Mouse (Mus musculus) midbrain, embryonic 12.5 days (tissue): ENCODE results near the gene Mafk. TPM values are rescaled to one million over a fixed set of nuclear protein-coding genes. Genes with fewer than 3 reads are reported as not detected.

Experiments used
- ATAC-seq: fragments of 200-750 bp; cut with Nextera tagmentation; 2 replicates; pipeline ENCODE4 v1.8.0; 2017; ENCODE audit warnings: low read depth, moderate TSS enrichment, moderate library complexity; ENCODE audit not compliant: low FRiP score
- H3K27ac ChIP-seq: fragments of 300-500 bp; sonication (generic); replicated peaks from 2 replicates; pipeline ENCODE4 v1.5.1; 2016; ENCODE audit warnings: mild to moderate bottlenecking
- H3K27me3 ChIP-seq: fragments of 300-500 bp; sonication (generic); 2 replicates; pipeline ENCODE4 v1.6.1; 2016; ENCODE audit warnings: mild to moderate bottlenecking
- H3K36me3 ChIP-seq: fragments of 300-500 bp; sonication (generic); 2 replicates; pipeline ENCODE4 v1.6.1; 2016
- H3K4me1 ChIP-seq: fragments of 300-500 bp; sonication (generic); 2 replicates; pipeline ENCODE4 v1.6.1; 2016
- H3K4me2 ChIP-seq: fragments of 300-500 bp; sonication (generic); replicated peaks from 2 replicates; pipeline ENCODE4 v1.6.1; 2016; ENCODE audit warnings: mild to moderate bottlenecking, moderate library complexity
- H3K4me3 ChIP-seq: fragments of 300-500 bp; sonication (generic); 2 replicates; pipeline ENCODE4 v1.5.1; 2016; ENCODE audit warnings: mild to moderate bottlenecking
- H3K9ac ChIP-seq: fragments of 300-500 bp; sonication (generic); replicated peaks from 2 replicates; pipeline ENCODE4 v1.6.1; 2016; ENCODE audit warnings: mild to moderate bottlenecking, moderate library complexity
- H3K9me3 ChIP-seq: fragments of 300-500 bp; sonication (generic); 2 replicates; pipeline ENCODE4 v1.6.1; 2016; ENCODE audit warnings: mild to moderate bottlenecking
- WGBS: fragments of 180-500 bp; shearing (Covaris S2); methylation state at CpG from one replicate; pipeline ENCODE4 v1.1.7; 2016; 5-methylcytosine and 5-hydroxymethylcytosine counted together
- polyA plus RNA-seq: library from polyadenylated mRNA; unstranded; fragments of >200 nt; fragmentation: Nextera tagmentation; extraction: Ambion mirVana; gene quantifications from 2 replicates; pipeline ENCODE4 v1.2.1, GENCODE M21; 2016

Mafk gene
- polyA plus RNA-seq, 1 experiment from 2014 or later = 11.4 TPM

GRCm38 (mm10) chr5:139809397-139809796 is 18.1 kb downstream of the Mafk start:
- H3K27ac ChIP-seq = no peak overlapping the region
- H3K4me2 ChIP-seq = no peak overlapping the region
- H3K9me3 ChIP-seq = no peaks in the 10 kb centered on the region
- ATAC-seq = no peak
- WGBS = 52% methylated on average over 4 of the region's 4 CpGs
- H3K9ac ChIP-seq = no peak overlapping the region
- no peaks in the 10 kb centered on the region for H3K36me3 ChIP-seq
- H3K27me3 ChIP-seq = peaks cover 26% of the 10 kb centered on the region
- H3K4me3 ChIP-seq = no peak overlapping the region
- no peaks in the 10 kb centered on the region for H3K4me1 ChIP-seq

GRCm38 (mm10) chr5:139811677-139812397 is 20.5 kb downstream of the Mafk start:
- Histone ChIP-seq H3K4me2 (no peak overlapping the region), H3K9ac (no peak overlapping the region), H3K4me1 (no peaks in the 10 kb centered on the region), H3K27ac (no peak overlapping the region), H3K27me3 (peaks cover 30% of the 10 kb centered on the region), H3K36me3 (no peaks in the 10 kb centered on the region), H3K4me3 (no peak overlapping the region), H3K9me3 (no peaks in the 10 kb centered on the region)
- WGBS = 78% methylated on average over 15 of the region's 15 CpGs
- ATAC-seq = no peak

GRCm38 (mm10) chr5:139812398-139813125 is 21.2 kb downstream of the Mafk start:
- Histone ChIP-seq H3K27ac (no peak overlapping the region), H3K4me2 (no peak overlapping the region), H3K4me1 (no peaks in the 10 kb centered on the region), H3K9ac (no peak overlapping the region), H3K4me3 (no peak overlapping the region), H3K36me3 (no peaks in the 10 kb centered on the region), H3K27me3 (peaks cover 30% of the 10 kb centered on the region), H3K9me3 (no peaks in the 10 kb centered on the region)
- no peak for ATAC-seq
- WGBS = 73% methylated on average over 20 of the region's 20 CpGs

- Histone ChIP-seq H3K4me2 (no peak overlapping the region), H3K9me3 (no peaks in the 10 kb centered on the region), H3K9ac (no peak overlapping the region), H3K27me3 (peaks cover 30% of the 10 kb centered on the region), H3K36me3 (no peaks in the 10 kb centered on the region), H3K4me3 (no peak overlapping the region), H3K4me1 (no peaks in the 10 kb centered on the region), H3K27ac (no peak overlapping the region)
- 50% methylated on average over 10 of the region's 10 CpGs for WGBS
- no peak for ATAC-seq
These were observed 21.8 kb downstream of the Mafk start for GRCm38 (mm10) chr5:139813126-139813490.

GRCm38 (mm10) chr5:139813963-139814381 is 22.7 kb downstream of the Mafk start:
- no peaks in the 10 kb centered on the region for H3K4me1 ChIP-seq
- WGBS = 7% methylated on average over 13 of the region's 13 CpGs
- no peak overlapping the region for H3K9ac ChIP-seq
- H3K36me3 ChIP-seq = no peaks in the 10 kb centered on the region
- peaks cover 30% of the 10 kb centered on the region for H3K27me3 ChIP-seq
- no peak for ATAC-seq
- H3K4me2 ChIP-seq = no peak overlapping the region
- H3K9me3 ChIP-seq = no peaks in the 10 kb centered on the region
- no peak overlapping the region for H3K4me3 ChIP-seq
- H3K27ac ChIP-seq = no peak overlapping the region

- Histone ChIP-seq H3K9me3 (no peaks in the 10 kb centered on the region), H3K9ac (no peak overlapping the region), H3K27me3 (peaks cover 30% of the 10 kb centered on the region), H3K27ac (no peak overlapping the region), H3K36me3 (no peaks in the 10 kb centered on the region), H3K4me2 (no peak overlapping the region), H3K4me3 (no peak overlapping the region), H3K4me1 (no peaks in the 10 kb centered on the region)
- ATAC-seq = no peak
- 83% methylated on average over 6 of the region's 6 CpGs for WGBS
These were observed 24.7 kb downstream of the Mafk start for GRCm38 (mm10) chr5:139815964-139816363.

GRCm38 (mm10) chr5:139816445-139816844 is 25.1 kb downstream of the Mafk start:
- Histone ChIP-seq H3K9me3 (no peaks in the 10 kb centered on the region), H3K4me3 (no peak overlapping the region), H3K27ac (no peak overlapping the region), H3K27me3 (peaks cover 30% of the 10 kb centered on the region), H3K4me1 (no peaks in the 10 kb centered on the region), H3K36me3 (peaks cover 5% of the 10 kb centered on the region; the same call in 1 of the 2 replicates), H3K4me2 (no peak overlapping the region), H3K9ac (no peak overlapping the region)
- no peak for ATAC-seq

GRCm38 (mm10) chr5:139817292-139817691 is 26.0 kb downstream of the Mafk start:
- WGBS = 6% methylated on average over 1 of the region's 1 CpGs
- Histone ChIP-seq H3K9me3 (no peaks in the 10 kb centered on the region), H3K36me3 (peaks cover 13% of the 10 kb centered on the region), H3K4me1 (no peaks in the 10 kb centered on the region), H3K27me3 (peaks cover 30% of the 10 kb centered on the region), H3K4me3 (no peak overlapping the region), H3K27ac (no peak overlapping the region), H3K4me2 (no peak overlapping the region), H3K9ac (no peak overlapping the region)
- no peak for ATAC-seq

- peaks cover 21% of the 10 kb centered on the region for H3K36me3 ChIP-seq
- ATAC-seq = no peak
- WGBS = 81% methylated on average over 3 of the region's 3 CpGs
These were observed 26.7 kb downstream of the Mafk start for GRCm38 (mm10) chr5:139818056-139818455.

GRCm38 (mm10) chr5:139818801-139819200 is 27.5 kb downstream of the Mafk start:
- Histone ChIP-seq H3K4me2 (no peak overlapping the region), H3K36me3 (peaks cover 28% of the 10 kb centered on the region), H3K9me3 (no peaks in the 10 kb centered on the region), H3K27me3 (peaks cover 17% of the 10 kb centered on the region), H3K4me1 (no peaks in the 10 kb centered on the region), H3K9ac (no peak overlapping the region), H3K27ac (no peak overlapping the region), H3K4me3 (no peak overlapping the region)
- ATAC-seq = no peak
- 53% methylated on average over 4 of the region's 4 CpGs for WGBS

More at GRCm38 (mm10) chr5:139818056-139818455, 26.7 kb downstream of the Mafk start:
- no peak overlapping the region for H3K27ac ChIP-seq
- no peak overlapping the region for H3K9ac ChIP-seq
- no peaks in the 10 kb centered on the region for H3K4me1 ChIP-seq
- no peak overlapping the region for H3K4me2 ChIP-seq
- H3K9me3 ChIP-seq = no peaks in the 10 kb centered on the region
- no peak overlapping the region for H3K4me3 ChIP-seq
- H3K27me3 ChIP-seq = peaks cover 25% of the 10 kb centered on the region

- Histone ChIP-seq H3K9me3 (no peaks in the 10 kb centered on the region), H3K27ac (no peak within 1 kb of the TSS), H3K36me3 (peaks cover 29% of the 10 kb centered on the region), H3K4me3 (no peak within 1 kb of the TSS), H3K4me1 (no peaks in the 10 kb centered on the region), H3K4me2 (no peak within 1 kb of the TSS), H3K9ac (no peak within 1 kb of the TSS), H3K27me3 (peaks cover 9% of the 10 kb centered on the region)
- ATAC-seq = no peak
- WGBS = 84% methylated on average over 9 of the region's 9 CpGs
These were observed 28.3 kb downstream of the Mafk start, which contains the start of gene Tmem184a for GRCm38 (mm10) chr5:139819538-139820181. Tmem184a (minus strand) TSS chr5:139819917.
